Mouse (Mus musculus) heart, embryonic 14.5 days (tissue): ENCODE measurements around the gene Cript. TPM values are rescaled to one million over a fixed set of nuclear protein-coding genes. Genes with fewer than 3 reads are reported as not detected.
A peak's percentile ranks its signal among the peaks of the same experiment; 100 is the strongest.
"Not testable (repeated sequence)": the region's sequence is repeated elsewhere in the genome, so short reads cannot be mapped to it uniquely, and the experiment has no call there.

Experiments
- ATAC-seq: fragments of 200-750 bp; cut with Nextera tagmentation; 2 replicates; pipeline ENCODE4 v1.8.0; 2017; ENCODE audit warnings: low read depth, moderate TSS enrichment; ENCODE audit not compliant: insufficient number of reproducible peaks, insufficient read depth, low FRiP score
- H3K27ac ChIP-seq, 2 experiments: fragments of 200-500 bp in 1 of 2; fragments of 300-500 bp in 1 of 2; sonication (generic) in 1 of 2; replicated peaks in 1 of 2; 2 replicates each; pipeline ENCODE4 v1.5.1; 2012 to 2014; ENCODE audit warnings: low read depth in 2 of 2, low read length in 2 of 2, control low read depth in 1 of 2, mild to moderate bottlenecking in 1 of 2, mixed read lengths in 1 of 2; ENCODE audit not compliant: control insufficient read depth in 1 of 2, insufficient read depth in 1 of 2
- H3K27me3 ChIP-seq: fragments of 300-500 bp; sonication (generic); 2 replicates; pipeline ENCODE4 v1.6.1; 2014; ENCODE audit warnings: mild to moderate bottlenecking, low read length, control low read depth; ENCODE audit not compliant: control insufficient read depth, insufficient read depth
- H3K36me3 ChIP-seq: fragments of 300-500 bp; sonication (generic); 2 replicates; pipeline ENCODE4 v1.6.1; 2014; ENCODE audit warnings: mild to moderate bottlenecking, control low read depth, low read length, mixed read lengths; ENCODE audit not compliant: control insufficient read depth, insufficient read depth
- H3K4me1 ChIP-seq, 2 experiments: fragments of 200-500 bp in 1 of 2; fragments of 300-500 bp in 1 of 2; sonication (generic) in 1 of 2; 2 replicates each; pipeline ENCODE4 v1.6.1; 2012 to 2014; ENCODE audit warnings: low read length in 2 of 2, control low read depth in 1 of 2, mixed read lengths in 1 of 2; ENCODE audit not compliant: control insufficient read depth in 2 of 2, insufficient read depth in 2 of 2
- H3K4me2 ChIP-seq: fragments of 300-500 bp; sonication (generic); 2 replicates; pipeline ENCODE4 v1.6.1; 2014; ENCODE audit warnings: mild to moderate bottlenecking, low read length
- H3K4me3 ChIP-seq, 2 experiments: fragments of 200-500 bp in 1 of 2; fragments of 300-500 bp in 1 of 2; sonication (generic) in 1 of 2; 2 replicates each; pipeline ENCODE4 v1.5.1; 2012 to 2014; ENCODE audit warnings: low read length in 2 of 2, mild to moderate bottlenecking in 2 of 2, control low read depth in 1 of 2, low read depth in 1 of 2, moderate library complexity in 1 of 2; ENCODE audit not compliant: control insufficient read depth in 1 of 2, insufficient read depth in 1 of 2
- H3K9ac ChIP-seq: fragments of 300-500 bp; sonication (generic); 2 replicates; pipeline ENCODE4 v1.6.1; 2014; ENCODE audit warnings: mild to moderate bottlenecking, low read length
- H3K9me3 ChIP-seq: fragments of 300-500 bp; sonication (generic); 2 replicates; pipeline ENCODE4 v1.6.1; 2016; ENCODE audit warnings: low read length, control low read depth; ENCODE audit not compliant: control insufficient read depth
- WGBS: fragments of 180-500 bp; shearing (Covaris S2); extraction: QIAGEN DNeasy Blood & Tissue Kit; methylation state at CpG from one replicate; pipeline ENCODE4 v1.1.7; 2014; 5-methylcytosine and 5-hydroxymethylcytosine counted together
- polyA plus RNA-seq: library from polyadenylated mRNA; unstranded; fragments of >200 nt; fragmentation: Nextera tagmentation; extraction: Ambion mirVana; gene quantifications from 2 replicates; pipeline ENCODE4 v1.2.1, GENCODE M21; 2014

Cript gene
- polyA plus RNA-seq, 1 experiment from 2014 or later = 130 TPM

DNA sequence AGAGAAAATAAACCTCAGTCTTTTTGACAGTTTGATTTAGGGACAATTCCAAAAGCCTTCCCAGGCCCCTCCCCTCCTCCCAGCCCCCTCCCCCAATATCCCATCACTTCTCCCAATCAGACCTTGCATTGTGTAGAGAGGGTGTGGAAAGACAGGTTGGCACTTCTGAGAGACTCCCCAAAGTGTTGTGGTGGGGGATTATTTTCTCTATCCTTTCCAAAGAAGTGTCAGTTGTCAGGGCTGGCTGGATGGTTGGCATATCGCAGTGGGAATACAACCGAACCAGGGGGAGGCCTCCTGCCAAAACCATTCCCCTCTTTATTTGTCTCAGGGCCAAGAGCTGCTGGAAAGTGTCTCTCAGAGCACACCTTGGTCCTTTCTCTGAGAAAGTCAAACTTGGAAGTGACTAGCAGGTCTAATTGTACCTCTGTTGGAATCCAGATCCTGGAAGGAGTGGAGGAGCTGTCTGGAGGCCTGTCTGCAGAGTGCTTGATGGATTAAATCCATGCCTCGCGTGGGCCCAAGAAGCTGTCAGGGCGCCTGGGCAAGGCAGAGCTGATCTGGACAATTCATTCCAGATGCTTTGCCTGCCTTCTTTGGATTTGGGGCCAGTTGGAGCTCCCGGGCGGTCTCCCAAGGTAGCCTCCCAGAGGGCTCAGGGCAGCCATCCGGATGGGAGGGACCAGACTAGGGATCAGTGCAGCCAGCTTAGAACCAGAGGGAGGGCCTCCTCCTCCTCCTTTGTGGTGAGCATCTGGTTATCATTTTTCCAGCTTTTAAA is 32.3 kb downstream of the Cript start:
- ATAC-seq = peak; percentile 41; the same call in 1 of the 2 replicates
- no peak overlapping the region for H3K27ac ChIP-seq
- H3K9ac ChIP-seq = no peak overlapping the region
- 52% methylated on average over 8 of the region's 8 CpGs for WGBS
- no peak overlapping the region for H3K4me2 ChIP-seq
- H3K4me3 ChIP-seq = no peak overlapping the region
- H3K4me1 ChIP-seq = peaks cover 15 to 21% of the 10 kb centered on the region in 2 experiments
- no peaks in the 10 kb centered on the region for H3K9me3 ChIP-seq
- no peaks in the 10 kb centered on the region for H3K36me3 ChIP-seq
- no peaks in the 10 kb centered on the region for H3K27me3 ChIP-seq

DNA sequence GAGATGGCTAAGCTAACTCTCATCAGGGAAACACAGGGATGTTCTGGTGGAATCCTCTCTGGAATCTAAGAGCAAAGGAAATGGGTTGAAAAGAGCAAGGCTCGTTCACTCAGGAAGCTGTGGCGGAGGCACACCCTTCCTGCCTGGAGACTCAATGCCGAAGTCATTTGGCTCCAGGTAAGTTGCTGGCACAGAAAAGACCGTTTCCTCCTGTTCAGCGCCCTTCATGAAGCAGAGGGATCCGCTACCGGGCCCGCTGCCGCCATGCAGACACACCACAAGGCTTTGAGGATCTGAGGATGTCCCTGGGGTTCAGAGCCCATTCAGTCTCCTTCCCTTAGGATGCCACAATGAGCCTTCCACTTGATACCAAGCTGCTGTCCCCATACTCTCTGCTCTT is 37.3 kb downstream of the Cript start:
- no peak for ATAC-seq
- Histone ChIP-seq H3K9me3 (no peaks in the 10 kb centered on the region), H3K9ac (no peak overlapping the region), H3K4me3 (no peak overlapping the region), H3K36me3 (no peaks in the 10 kb centered on the region), H3K4me2 (no peak overlapping the region), H3K4me1 (peaks cover under 1 to 6% of the 10 kb centered on the region in 2 experiments; a peak in 2 of 4 replicates), H3K27ac (no peak overlapping the region), H3K27me3 (no peaks in the 10 kb centered on the region)
- WGBS = 75% methylated on average over 9 of the region's 9 CpGs

DNA sequence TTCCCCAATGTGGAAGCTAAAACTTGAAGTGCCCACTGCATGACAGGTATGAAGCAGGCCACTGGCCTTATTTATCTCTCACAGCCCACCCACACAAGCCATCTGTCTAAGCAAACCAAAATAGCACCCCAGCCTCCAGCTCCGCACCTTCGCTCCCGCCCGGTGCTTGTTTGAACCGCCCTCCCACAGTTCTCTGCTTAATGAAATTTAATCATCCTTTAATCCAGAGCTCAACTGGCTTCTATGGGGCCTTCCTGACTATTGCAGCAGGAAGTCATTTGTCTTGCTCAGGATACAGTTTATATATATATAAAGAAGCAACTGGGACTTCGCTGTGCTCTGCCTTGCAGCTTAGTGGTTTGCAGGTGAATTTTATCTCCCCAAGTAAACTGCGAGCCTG is 38.1 kb downstream of the Cript start:
- Histone ChIP-seq H3K4me3 (no peak overlapping the region), H3K36me3 (no peaks in the 10 kb centered on the region), H3K4me1 (peaks cover 0 to 2% of the 10 kb centered on the region in 2 experiments; a peak in 1 of 4 replicates), H3K27ac (no peak overlapping the region), H3K4me2 (no peak overlapping the region), H3K9me3 (no peaks in the 10 kb centered on the region), H3K9ac (no peak overlapping the region), H3K27me3 (no peaks in the 10 kb centered on the region)
- no peak for ATAC-seq
- WGBS = 78% methylated on average over 7 of the region's 7 CpGs

DNA sequence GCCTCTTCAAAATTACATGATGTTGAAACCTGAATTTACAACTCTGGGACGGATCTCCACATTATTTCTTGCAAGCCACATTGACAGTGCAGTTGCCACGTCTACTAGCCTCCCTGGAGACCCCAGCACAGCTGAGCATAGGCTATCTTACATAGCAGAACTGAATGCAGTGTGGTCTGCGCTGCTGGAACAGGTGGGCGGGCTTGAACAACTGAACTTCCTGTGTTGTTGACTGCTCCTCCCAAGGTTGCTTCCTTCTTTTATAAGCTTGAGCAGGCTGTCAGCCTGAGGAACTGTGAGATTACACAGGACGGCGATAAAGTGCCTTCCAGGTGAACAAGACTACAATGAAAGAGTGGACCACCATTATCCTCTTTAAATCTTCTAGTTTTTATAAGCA is 38.6 kb downstream of the Cript start:
- Histone ChIP-seq H3K27me3 (no peaks in the 10 kb centered on the region), H3K4me3 (no peak overlapping the region), H3K27ac (no peak overlapping the region), H3K9ac (no peak overlapping the region), H3K4me2 (no peak overlapping the region), H3K36me3 (no peaks in the 10 kb centered on the region), H3K9me3 (no peaks in the 10 kb centered on the region), H3K4me1 (peaks cover 0 to 2% of the 10 kb centered on the region in 2 experiments; a peak in 1 of 4 replicates)
- no peak for ATAC-seq
- WGBS = 67% methylated on average over 6 of the region's 6 CpGs

DNA sequence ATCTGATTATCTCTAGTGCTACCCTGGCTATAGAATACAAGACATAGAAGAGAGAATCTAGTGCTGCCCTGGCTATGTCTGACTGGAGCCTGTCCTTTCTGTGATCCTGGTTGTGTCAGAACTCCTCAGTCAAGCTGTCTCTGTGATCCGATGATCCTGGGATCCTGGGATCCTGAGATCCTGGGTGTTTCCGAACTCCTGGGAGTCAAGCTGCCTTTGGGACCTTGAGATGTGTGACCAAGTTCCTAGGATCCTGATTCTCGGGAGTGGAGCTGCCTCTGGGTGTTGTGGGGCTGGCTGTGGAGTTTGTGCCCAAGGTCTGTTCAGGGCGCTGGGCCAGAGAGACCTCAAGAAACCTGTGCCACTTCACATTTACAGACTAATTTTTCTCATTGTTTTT is 43.6 kb downstream of the Cript start:
- Histone ChIP-seq H3K4me2 (no peak overlapping the region), H3K9me3 (no peaks in the 10 kb centered on the region), H3K27me3 (no peaks in the 10 kb centered on the region), H3K27ac (no peak overlapping the region), H3K4me3 (no peak overlapping the region), H3K4me1 (no peaks in the 10 kb centered on the region), H3K9ac (no peak overlapping the region), H3K36me3 (no peaks in the 10 kb centered on the region)
- 77% methylated on average over 4 of the region's 4 CpGs for WGBS
- ATAC-seq = no peak

DNA sequence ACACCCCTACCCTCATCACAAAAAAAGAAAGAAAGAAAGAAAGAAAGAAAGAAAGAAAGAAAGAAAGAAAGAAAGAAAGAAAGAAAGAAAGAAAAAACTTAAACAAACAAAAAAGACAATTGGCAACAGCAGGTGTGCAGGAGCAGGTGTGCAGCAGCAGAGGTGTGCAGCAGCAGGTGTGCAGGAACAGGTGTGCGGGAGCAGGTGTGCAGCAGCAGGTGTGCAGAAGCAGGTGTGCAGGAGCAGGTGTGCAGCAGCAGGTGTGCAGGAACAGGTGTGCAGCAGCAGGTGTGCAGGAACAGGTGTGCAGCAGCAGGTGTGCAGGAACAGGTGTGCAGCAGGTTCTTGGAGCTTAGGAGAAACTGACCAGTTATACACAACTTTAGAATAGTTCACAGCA is 46.8 kb downstream of the Cript start:
- not testable (repeated sequence) for H3K9ac ChIP-seq, H3K4me3 ChIP-seq, H3K4me1 ChIP-seq, H3K36me3 ChIP-seq, H3K9me3 ChIP-seq, H3K4me2 ChIP-seq, H3K27me3 ChIP-seq, ATAC-seq, H3K27ac ChIP-seq
- 76% methylated on average over 1 of the region's 1 CpGs for WGBS

DNA sequence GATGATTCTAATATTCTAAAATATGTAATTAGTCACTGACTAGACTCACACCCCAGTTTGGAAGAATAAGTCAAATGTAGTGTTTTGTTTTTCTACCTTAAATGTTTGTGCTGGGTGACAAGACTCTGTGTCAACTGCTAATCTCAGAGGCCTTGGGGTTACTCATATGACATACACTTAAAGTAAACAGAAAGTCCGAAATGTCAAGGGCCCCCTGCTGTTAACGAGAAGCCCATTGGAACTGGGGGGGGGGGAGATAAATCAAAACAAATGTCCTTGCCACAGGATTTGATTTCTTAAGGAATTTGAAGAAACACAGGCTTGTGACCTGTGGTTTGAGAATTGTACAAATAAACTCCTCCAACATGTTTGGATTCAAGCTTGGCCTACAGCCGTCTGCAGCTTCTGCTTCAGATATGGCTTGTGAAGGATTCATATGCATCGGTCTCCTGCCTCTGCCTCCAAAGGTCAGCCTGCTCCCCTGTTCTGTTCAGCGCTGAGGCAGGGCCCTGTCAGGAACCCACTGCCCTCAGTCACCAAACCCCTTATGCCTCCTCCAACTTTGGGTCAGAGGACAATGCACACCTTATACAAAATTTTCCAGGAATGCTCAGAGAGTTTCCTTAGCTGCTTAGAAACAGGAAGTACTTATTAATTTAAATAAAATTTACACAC is 47.6 kb downstream of the Cript start:
- Histone ChIP-seq H3K9me3 (0 out of 2 replicates have a peak, but pooled peaks cover 3% of the 10 kb centered on the region), H3K4me1 (no peaks in the 10 kb centered on the region), H3K27ac (no peak overlapping the region), H3K9ac (no peak overlapping the region), H3K27me3 (no peaks in the 10 kb centered on the region), H3K4me3 (no peak overlapping the region), H3K36me3 (no peaks in the 10 kb centered on the region), H3K4me2 (no peak overlapping the region)
- ATAC-seq = no peak
- WGBS = 66% methylated on average over 5 of the region's 5 CpGs
